Mouse (Mus musculus): ENCODE results near the gene Tubgcp6.

Tubgcp6 gene

DNA sequence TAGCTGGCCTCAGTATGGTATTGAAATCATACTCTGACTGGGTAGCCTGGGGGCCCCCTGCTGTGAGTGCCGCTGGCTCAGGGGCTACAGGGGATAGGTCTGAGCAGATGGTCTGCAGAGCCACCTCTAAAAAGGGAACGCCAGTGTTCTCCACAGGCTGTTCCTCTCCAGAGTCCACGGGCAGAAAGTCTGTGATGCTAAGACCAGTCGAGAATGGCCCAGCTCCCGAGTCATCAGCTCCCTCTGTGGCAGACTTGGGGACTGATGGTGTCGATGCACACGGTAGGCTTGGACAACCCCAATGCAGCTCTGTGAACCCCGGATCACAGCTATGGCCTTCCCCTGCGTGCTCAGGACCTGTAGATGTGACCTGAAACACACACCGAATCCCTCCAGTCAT, 19.0 kb downstream of the Tubgcp6 start:
- ATAC-seq (ENCODE audit: low TSS enrichment) = 0 out of 2 replicates have a peak, but pooled peaks have one; percentile 28

DNA sequence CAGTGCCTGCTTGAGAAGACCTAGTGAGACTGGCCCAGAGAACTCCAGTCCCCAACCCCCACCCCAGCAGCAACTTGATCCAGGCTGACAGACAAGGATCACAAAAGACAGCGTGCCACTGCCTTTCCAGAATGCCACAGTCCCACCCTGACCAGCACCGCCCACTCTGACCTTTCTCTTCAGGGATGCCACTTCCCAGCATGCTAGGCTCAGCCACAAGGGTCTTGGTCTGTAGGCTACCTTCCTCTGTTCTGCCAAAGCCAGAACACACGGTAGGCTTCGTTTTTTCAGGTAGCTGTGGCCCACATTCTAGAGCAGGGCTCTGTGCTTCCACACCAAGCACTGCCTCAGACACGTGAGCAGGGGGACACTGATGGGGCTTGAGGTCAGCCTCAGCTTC, 20.3 kb downstream of the Tubgcp6 start:
- ATAC-seq (ENCODE audit: low TSS enrichment) = no peak

DNA sequence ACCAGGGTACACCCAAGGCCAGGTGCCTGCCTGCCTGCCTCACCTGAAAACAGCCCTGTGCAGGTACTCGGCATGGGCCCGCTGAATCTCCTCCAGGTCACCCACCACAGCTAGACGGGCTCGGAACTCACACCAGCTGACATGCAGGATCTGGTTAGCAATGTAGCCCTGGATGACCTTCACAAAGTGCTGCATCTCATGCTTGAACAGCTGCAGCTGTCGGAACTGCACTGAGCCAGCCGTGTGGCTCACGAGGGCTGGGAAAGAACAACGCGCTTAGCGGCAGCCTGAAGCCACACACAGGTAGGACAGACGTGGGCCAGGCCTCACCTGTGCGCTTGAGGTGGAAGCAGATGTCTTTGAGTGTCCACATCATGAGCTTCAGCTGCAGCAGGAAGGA, 22.1 kb downstream of the Tubgcp6 start:
- no peak for ATAC-seq (ENCODE audit: low TSS enrichment)

DNA sequence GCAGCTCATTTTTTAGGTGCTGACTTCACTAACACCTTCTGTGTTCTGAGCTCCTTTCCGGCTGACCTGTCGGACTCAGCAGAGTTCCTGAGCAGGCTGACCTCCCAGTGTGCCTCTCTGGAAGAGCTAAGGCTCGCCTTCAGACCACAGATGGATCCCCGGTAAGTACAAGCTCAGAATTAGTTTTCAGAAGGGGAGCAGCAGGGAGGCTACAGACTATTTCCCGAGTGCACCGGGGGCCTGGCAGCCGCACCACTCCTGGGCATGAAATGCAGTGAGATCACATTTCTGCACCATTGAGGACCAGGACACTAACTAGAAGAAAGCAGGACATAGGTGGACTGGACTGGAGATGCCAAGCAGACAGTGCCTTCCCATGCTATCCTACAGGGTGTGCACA, 24.3 kb downstream of the Tubgcp6 start:
- no peak for ATAC-seq (ENCODE audit: low TSS enrichment)

DNA sequence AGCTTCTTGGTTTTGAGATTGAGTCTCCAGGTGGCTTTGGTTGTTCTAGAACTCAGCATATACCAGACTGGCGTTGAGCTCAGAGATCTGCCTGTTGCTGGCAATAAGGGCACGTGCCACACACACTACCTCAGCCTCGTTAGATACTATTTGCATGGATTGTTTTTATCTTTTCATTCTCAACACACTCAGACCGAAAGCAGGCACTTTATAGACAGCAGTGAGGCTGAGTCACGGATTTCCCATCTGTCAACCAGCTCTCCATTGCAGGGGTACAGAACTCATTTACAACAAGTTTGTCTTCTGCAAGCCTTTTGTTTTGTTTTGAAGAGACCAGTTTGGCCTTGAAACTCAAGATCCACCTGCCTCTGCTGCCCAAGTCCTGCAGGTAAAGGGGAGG, 25.5 kb downstream of the Tubgcp6 start:
- ATAC-seq (ENCODE audit: low TSS enrichment) = 0 out of 2 replicates have a peak, but pooled peaks have one; percentile 22

DNA sequence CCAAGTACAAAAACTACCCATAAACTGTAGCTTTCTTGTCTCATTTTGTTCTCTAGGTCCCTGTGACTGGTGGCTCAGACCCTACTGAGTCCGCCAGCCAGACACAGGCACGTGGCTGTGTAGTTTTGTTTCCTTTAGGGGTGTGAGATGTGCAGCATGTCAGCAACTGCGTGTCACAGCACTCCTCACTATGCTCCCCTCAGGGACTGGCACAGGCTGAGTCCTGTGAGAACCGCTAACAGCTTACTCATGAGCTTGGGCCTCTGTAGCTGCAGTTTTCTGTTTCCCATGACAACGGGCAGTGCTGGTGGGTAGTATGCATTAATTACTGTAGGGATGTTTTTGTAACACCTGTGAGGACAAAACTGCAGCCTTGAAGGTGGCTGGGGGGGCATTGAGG, 30.7 kb downstream of the Tubgcp6 start:
- no peak for ATAC-seq (ENCODE audit: low TSS enrichment)

DNA sequence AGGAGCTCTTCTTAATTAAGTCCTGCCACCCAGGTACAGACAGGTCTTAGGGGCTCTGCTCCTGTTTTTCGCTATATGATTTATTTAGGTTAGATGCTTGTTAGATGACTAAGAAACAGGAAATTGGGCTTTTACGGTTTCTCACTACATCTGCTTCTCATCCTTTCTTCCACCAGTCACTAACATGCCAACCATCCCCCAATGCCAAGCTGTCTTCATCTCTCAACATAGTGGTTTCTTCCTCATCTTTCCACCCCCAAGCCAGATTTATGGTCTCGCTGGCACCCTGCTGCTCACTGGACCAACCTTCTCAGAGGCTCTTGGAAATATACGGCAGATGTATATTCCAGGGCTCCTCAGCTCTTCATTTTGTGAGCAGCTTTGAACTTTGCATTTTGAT, 32.2 kb downstream of the Tubgcp6 start:
- no peak for ATAC-seq (ENCODE audit: low TSS enrichment)

DNA sequence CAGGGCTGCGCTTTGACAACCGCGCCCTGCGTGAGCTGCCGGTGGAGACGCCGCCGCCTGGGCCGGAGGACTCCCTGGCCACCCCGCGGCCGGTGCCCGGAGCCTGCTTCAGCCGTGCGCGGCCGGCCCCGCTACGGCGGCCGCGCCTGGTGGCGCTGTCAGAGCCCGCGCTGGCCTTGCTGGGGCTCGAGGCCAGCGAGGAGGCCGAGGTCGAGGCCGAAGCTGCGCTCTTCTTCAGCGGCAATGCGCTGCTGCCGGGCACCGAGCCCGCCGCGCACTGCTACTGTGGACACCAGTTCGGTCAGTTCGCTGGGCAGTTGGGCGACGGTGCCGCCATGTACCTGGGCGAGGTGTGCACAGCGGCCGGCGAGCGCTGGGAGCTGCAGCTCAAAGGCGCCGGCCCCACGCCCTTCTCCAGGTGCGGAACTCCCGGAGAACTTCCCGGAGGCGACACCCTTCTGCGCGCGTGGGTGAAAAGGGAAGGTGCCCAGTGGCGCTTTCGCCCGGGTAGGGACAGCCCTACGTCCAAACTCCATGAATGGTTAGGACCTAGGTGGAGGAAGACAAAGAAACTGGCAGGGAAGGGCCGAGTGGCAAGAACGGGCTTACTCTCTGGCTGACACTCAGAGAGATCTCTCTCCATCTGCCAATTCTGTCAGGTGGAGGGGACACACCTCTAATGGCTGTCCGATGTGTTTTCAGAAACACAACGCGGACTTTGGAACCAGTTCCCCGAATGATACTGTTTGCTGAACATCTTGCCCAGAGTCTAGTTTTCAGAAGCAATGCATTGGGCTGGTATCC, 33.5 kb downstream of the Tubgcp6 start:
- peak; percentile 33; the same call in 1 of the 2 replicates for ATAC-seq (ENCODE audit: low TSS enrichment)

DNA sequence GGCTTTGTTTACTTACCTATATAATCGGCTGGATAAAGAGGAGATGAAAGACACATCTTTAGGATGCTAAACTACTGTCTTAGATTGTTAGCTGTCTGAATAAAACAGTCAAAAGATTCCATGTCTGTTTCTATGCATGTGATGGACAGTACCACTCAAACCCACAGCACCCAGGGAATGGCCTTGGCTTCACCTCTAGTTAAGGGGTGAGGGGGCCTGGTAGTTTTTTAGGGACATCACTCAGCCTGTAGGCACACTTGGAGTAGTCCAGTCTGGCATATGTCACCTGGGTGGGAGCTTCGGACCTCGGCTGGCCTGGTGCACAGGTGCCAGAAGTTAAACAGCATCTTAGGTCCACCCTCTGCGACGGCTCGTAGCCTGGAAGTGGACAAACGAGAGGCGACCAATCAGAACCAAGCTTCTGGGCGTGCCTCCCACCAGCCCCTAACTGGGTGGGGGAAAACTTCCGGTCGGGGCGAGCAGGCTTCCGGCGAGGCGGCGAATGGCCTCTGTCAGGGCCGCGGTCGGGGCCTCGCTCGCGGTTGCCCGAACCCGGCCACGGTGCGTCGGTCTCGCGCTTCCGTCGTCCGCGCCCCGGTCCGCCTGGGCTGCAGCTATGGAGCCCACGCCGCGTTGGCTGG, 34.2 kb downstream of the Tubgcp6 start, which contains the start of gene Selenoo:
TSS of gene Selenoo (plus strand) at position 478 of the 641 bp plus-strand sequence.
- peak; percentile 93 for ATAC-seq (ENCODE audit: low TSS enrichment)

DNA sequence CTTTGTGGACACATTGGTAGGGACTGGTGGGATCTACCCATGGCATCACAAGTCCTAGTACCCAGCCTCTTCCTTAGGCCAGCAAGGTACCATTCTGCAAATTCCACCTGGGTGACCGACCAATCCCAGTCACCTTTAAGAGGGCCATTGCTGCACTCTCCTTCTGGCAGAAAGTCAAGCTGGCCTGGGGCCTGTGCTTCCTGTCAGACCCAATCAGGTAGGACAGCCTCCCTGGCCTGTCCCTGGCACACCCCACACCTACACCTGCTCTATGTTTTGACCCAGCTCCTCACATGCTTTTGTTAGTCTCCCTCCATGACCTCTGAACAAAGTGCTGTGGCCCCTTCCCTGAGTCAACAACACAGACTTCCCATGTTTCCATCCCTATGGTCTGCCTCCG, 38.1 kb downstream of the Tubgcp6 start:
- ATAC-seq (ENCODE audit: low TSS enrichment) = no peak

DNA sequence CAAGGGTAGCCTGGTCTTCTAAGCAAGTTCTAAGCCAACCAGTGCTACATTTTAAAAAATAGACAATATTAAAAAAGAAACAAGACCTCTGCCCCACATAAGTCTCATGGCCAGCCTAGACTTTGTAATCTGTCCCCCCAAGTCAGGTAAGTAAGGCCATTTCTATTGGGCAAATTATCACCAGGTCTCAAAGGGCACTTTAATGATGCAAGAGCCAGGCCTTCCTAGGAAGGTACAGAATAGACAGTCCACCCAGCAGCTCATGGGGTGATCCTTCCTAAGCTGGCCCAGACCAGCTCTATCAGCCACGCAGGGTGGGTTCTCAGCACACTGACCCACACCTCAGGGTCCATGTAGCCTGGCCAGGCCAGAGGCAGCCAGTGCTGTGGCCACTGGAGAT, 39.0 kb downstream of the Tubgcp6 start:
- ATAC-seq (ENCODE audit: low TSS enrichment) = no peak

DNA sequence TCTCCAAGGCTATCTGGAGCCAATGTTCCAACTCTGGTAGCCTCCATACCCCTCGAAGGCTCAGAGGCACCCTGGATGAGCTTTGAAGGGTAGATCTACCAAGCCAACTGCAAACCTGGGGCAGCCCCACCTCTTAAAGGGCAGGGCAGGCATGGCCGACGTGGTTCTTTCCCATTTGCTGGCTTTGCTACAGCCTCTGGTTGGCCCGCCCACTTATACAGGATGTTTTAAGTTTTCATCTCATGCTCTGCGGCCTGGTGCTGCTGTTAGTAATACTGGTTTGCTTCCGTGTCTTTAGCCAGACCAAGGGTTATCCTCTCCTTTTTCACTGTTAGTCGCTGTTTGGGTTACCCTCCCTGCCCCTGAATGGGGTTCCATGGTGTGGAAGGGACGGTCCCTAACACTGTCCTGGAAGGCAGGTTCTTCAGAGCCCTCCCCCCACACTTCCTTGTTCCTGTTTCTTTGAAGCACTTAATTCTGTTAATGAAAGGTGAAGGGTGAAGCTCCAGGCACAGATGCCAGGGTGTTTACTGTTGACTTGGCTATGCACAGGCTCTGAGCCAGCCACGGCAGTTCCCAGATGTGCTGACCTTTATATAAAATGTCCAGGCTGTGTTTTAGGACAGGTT, 44.6 kb downstream of the Tubgcp6 start:
- ATAC-seq (ENCODE audit: low TSS enrichment) = no peak

DNA sequence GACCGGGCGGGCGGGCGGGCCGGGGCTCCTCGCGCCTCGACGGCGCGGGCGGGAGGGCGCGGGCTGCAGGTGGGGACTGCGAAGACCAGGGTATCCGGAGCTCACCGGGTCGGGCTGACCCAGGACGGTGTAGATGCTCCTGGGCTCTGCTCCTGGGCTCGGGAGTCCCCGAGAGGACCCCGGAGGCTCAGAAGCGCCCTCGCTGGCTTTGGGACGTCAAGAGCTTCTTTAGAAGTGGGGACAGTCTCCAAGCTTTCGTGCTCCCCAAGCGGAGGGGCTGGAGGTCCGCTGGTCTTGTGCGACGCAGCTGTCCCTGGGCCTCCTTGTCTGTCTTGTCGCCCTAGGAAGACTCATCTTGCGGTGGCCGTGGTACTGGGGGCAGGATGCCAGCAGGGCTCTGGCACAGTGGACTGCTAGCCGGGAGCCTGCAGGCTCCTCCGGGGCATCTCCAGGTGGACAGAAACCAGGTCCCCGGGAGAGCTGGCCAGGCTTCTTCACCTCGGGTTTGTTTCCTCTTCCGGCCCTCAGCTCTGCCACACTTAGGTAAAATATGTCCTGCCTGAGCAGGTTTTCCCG, 46.7 kb downstream of the Tubgcp6 start:
- ATAC-seq (ENCODE audit: low TSS enrichment) = no peak

DNA sequence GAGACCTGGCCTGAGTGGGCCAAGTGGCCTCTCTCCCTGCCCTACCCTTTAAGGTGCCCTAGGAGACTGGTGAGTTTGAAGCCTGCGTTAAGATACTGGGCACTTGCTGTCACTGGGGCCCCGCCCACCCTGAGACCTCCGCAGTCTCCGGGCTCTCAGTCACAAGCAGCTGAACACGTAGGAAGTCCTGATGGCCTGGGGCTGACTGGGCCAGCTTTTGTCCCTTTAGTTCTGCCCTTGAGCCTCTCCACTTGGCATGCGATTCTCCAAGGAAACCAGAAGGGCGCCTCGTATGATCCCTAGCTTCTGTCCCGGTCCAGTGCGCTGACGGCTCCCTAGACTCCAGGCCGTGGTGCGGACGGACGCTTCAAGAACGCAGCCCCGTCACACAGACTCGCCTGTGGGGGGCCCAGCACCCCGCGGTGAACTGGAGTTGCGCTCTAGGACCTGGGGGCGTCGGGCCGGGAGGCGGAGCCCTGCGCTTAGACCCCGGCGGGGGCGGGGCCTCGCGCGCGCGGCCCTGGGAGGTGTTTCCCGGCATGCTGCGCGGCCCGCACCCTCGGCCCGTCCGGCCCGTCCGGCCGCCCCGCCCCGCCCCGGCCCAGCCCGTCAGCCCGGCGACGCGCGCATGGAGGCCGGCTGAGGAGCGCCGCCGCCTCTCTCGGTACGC, 47.3 kb downstream of the Tubgcp6 start:
- peak; percentile 80 for ATAC-seq (ENCODE audit: low TSS enrichment)

DNA sequence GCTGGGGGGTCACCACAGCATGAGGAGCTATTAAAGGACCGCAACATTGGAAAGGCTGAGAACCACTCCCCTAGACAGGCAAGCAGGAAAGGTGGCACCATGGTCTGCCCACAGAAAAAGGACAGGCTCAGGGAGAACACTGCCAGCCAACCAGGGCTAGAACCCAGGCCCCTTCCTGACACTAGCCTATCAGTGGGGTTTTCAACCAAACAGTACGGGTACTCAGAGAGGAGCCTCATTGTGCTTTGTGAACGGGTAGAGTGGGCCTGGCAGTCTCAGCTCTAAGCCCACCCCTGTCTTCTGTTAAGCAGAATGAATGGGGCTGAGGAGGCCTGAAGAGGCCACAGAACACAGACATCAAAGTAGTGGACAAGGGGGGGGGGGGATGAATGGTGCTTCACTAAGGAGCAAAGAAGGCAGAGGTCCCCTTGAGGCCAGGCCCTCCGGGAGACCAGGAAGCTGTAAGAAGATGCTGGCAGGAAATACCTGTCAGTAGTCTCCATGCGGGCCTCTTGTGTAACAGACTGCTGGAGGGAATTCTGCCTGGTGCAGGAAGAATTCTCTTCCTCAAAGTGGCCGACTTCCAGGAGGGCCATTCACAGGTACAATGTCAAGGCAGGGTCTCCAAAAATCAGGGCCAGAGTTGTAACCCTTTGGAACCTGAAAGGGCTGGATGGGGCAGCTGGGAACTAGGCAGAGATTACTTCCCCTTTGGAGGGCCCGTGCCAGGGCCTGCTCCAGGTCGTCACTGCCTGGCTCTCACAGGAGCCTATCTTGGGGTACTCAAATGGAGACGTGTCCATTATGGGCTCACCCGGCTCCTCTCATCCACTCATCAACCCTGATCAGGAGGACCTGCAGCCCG, 48.1 kb downstream of the Tubgcp6 start, which contains the start of gene Trabd:
TSS of gene Trabd (plus strand) at position 512 of the 865 bp plus-strand sequence.
- no peak; the same call in 1 of the 2 replicates for ATAC-seq (ENCODE audit: low TSS enrichment)

DNA sequence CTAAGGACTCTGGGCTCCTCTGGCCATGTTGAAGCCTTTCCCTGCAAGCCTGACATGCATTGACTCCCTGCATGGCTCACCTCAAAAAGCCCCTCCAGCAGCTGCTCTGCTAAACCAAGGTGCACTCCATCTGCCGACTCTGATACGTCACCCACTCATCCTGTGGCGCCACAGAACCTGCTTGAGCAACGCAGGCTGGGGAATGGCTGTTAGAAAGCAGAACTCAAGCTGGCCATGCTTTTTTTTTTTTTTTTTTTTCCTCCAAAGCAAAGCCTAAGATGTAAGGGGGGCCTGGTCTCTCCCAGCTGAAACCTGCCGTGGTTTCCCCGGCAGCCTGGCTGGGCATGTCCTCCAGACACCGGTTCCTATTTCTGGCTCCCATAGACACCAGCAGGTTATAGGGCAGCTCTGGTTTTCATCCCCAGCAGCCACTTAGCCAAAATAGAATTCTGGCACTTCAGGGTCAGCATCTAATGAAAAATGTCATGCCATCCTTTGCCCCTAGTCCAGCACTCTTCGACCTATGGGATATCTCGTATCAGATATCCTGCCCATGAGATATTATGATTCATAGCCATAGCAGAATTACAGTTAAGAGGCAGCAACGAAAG, 48.8 kb downstream of the Tubgcp6 start:
- ATAC-seq (ENCODE audit: low TSS enrichment) = no peak

DNA sequence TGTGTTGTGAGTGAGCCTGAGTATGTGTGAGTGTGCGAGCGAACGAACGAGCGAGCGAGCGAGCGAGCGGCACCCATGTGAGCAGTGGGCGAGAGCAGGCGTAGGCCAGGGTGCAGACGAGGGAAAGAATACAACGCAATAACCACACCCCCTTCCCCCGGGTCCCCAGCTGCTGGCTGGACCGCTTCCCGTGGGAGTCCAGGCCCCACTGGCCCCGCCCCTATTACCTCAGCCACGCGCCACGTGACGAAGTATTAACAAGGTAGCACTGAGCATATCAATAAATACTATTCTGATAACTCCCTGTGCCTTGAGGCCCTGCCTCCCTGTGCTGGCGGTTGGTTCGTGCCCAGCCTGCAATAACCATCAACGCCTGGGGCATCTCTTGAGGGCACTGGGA, 52.3 kb downstream of the Tubgcp6 start:
- ATAC-seq (ENCODE audit: low TSS enrichment) = no peak

DNA sequence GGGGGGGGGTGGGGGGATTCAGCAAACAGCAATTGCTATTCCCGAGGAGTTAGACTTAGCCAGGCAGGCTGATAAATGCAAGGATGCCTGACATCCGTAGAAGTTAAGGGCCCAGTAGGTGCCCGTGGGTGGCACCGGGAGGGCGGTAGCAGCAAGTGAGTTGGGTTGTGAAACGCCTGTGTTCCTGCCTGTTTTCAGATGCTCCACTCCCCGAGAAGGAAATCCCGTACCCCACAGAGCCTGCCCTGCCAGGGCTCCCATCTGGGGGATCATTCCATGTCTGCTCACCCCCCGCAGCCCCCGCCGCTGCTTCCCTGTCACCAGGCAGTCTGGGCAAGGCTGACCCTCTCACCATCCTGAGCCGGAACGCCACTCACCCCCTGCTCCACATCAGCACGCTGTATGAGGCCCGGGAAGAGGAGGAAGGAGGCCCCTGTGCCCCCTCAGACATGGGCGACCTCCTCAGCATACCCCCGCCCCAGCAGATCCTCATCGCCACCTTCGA, 53.5 kb downstream of the Tubgcp6 start:
- ATAC-seq (ENCODE audit: low TSS enrichment) = no peak

DNA sequence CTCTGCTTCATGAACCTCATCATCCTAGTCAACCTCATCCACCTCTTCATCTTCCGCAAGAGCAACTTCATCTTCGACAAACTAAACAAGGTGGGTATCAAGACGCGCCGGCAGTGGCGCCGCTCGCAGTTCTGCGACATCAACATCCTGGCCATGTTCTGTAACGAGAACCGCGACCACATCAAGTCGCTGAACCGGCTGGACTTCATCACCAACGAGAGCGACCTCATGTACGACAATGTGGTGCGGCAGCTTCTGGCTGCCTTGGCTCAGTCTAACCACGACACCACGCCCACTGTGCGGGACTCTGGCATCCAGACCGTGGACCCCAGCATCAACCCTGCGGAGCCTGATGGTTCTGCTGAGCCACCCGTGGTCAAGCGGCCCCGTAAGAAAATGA, 54.7 kb downstream of the Tubgcp6 start:
- no peak for ATAC-seq (ENCODE audit: low TSS enrichment)

DNA sequence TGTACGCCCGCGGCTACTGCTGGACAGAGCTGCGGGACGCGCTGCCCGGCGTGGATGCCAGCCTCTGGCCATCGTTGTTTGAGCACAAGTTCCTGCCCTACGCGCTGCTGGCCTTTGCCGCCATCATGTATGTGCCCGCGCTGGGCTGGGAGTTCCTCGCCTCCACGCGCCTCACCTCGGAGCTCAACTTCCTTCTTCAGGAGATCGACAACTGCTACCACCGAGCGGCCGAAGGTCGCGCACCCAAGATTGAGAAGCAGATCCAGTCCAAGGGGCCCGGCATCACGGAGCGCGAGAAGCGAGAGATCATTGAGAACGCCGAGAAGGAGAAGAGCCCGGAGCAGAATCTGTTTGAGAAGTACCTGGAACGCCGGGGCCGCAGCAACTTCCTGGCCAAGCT, 55.3 kb downstream of the Tubgcp6 start:
- ATAC-seq (ENCODE audit: low TSS enrichment) = no peak
